Mouse (Mus musculus) stomach, postnatal 0 days (tissue): ENCODE results near the gene Fxyd7.

Source experiments
- CTCF ChIP-seq: IDR thresholded peaks from 2 replicates; pipeline ENCODE4 v1.5.1; 2016; ENCODE audit warnings: antibody characterized with exemption, low read depth, mild to moderate bottlenecking, moderate library complexity
- EP300 ChIP-seq: optimal IDR thresholded peaks from 2 replicates; pipeline ENCODE3; 2016; ENCODE audit warnings: antibody characterized with exemption

DNA sequence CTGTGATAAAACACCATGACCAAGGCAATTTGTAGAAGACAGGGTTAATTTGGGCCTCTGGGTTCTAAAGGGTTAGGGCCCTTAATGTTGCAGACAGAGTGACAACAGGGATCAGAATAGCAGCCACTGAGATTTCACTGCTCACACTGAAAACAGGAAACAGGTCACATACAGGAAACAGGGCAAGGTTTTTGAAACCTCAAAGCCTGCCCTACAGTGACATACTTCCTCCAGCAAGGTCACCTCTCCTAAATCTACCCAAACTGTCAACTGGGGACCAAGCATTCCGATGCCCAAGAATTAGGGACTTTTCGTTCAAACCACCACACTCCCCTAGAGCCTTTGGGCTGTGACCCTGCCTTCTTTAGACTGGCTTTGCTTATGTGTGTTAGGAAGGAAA is 38.5 kb upstream of the Fxyd7 start:
- TF ChIP-seq CTCF (no peak), EP300 (no peak)
